Mouse (Mus musculus) embryonic facial prominence, embryonic 14.5 days (tissue): Measurements from ENCODE around the gene Slfn9. TPM values are rescaled to one million over a fixed set of nuclear protein-coding genes. Genes with fewer than 3 reads are reported as not detected.
"Not testable (repeated sequence)": the region's sequence is repeated elsewhere in the genome, so short reads cannot be mapped to it uniquely, and the experiment has no call there.

Experiments
- ATAC-seq: fragments of 200-750 bp; cut with Nextera tagmentation; 2 replicates; pipeline ENCODE4 v1.8.0; 2017; ENCODE audit warnings: low read depth, moderate number of reproducible peaks, moderate TSS enrichment
- DNase-seq: peaks from one replicate; pipeline ENCODE4 v3.0.0-alpha.2; 2015; ENCODE audit warnings: low spot score
- H3K27ac ChIP-seq: fragments of 300-500 bp; sonication (generic); replicated peaks from 2 replicates; pipeline ENCODE4 v1.5.1; 2014; ENCODE audit warnings: low read depth, mild to moderate bottlenecking, low read length, moderate library complexity
- H3K27me3 ChIP-seq: fragments of 300-500 bp; sonication (generic); replicated peaks from 2 replicates; pipeline ENCODE4 v1.6.1; 2014; ENCODE audit warnings: low read length; ENCODE audit not compliant: control insufficient read depth, insufficient read depth
- H3K36me3 ChIP-seq: fragments of 300-500 bp; sonication (generic); 2 replicates; pipeline ENCODE4 v1.6.1; 2014; ENCODE audit warnings: low read length, mixed read lengths; ENCODE audit not compliant: control insufficient read depth, insufficient read depth
- H3K4me1 ChIP-seq: fragments of 300-500 bp; sonication (generic); 2 replicates; pipeline ENCODE4 v1.6.1; 2014; ENCODE audit warnings: antibody characterized with exemption, low read length; ENCODE audit not compliant: control insufficient read depth, insufficient read depth
- H3K4me2 ChIP-seq: fragments of 300-500 bp; sonication (generic); 2 replicates; pipeline ENCODE4 v1.6.1; 2014; ENCODE audit warnings: low read depth, mild to moderate bottlenecking, low read length, moderate library complexity, mixed read lengths
- H3K4me3 ChIP-seq: fragments of 300-500 bp; sonication (generic); 2 replicates; pipeline ENCODE4 v1.5.1; 2014; ENCODE audit warnings: low read depth, mild to moderate bottlenecking, low read length
- H3K9ac ChIP-seq: fragments of 300-500 bp; sonication (generic); 2 replicates; pipeline ENCODE4 v1.6.1; 2014; ENCODE audit warnings: low read depth, mild to moderate bottlenecking, low read length, moderate library complexity, mixed read lengths
- H3K9me3 ChIP-seq: fragments of 300-500 bp; sonication (generic); 2 replicates; pipeline ENCODE4 v1.6.1; 2016; ENCODE audit warnings: low read length; ENCODE audit not compliant: control insufficient read depth
- WGBS: fragments of 180-500 bp; shearing (Covaris S2); extraction: QIAGEN DNeasy Blood & Tissue Kit; methylation state at CpG from one replicate; pipeline ENCODE4 v1.1.7; 2014; 5-methylcytosine and 5-hydroxymethylcytosine counted together
- polyA plus RNA-seq: library from polyadenylated mRNA; unstranded; fragments of >200 nt; fragmentation: Nextera tagmentation; extraction: Ambion mirVana; gene quantifications from 2 replicates; pipeline ENCODE4 v1.2.1, GENCODE M21; 2014

Slfn9 gene
- 16.6 and 17.1 TPM in 2 replicates for polyA plus RNA-seq

DNA sequence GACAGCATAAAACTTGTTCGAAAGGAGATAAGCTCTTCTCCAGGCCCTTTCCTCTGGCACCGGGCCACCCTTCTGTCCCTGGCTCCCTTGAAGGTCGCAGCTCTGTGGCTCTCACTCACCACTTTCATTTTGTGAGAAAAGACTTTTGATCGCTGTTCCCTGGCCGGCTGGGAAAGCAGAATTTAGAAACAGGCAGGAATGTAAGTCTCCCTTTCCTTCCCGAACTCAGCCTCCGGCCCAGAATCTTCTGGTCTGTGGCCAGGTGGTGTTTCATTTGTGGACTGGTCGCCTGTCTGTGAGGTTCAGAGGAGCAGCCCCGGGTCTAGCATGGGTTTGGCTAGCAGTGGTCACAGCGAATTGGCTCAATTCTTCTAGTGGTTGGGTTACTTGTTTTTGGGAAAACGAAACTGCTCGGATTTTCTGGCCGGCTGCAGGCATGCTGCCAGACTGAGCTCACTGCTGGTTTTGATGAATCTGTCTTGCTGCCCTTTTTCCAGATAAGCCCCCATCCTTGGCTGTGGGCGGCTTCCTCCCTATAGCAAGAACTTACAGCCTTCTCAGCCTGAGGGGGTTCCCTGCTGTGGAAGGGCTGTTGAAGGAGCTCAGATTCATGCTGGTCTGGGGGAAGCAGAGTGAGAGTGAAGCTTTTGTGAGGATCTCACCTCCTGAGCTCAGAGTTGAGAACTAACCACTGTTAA, at the start of gene Slfn9:
Gene Slfn9 (minus strand): TSS at position 362 of the 698 bp plus-strand sequence.
- Histone ChIP-seq H3K4me1 (peaks cover 9% of the 10 kb centered on the region; the same call in 1 of the 2 replicates), H3K4me2 (peak within 1 kb of the TSS; percentile 76), H3K27me3 (no peaks in the 10 kb centered on the region), H3K27ac (peak within 1 kb of the TSS; percentile 58), H3K4me3 (peak within 1 kb of the TSS; percentile 50), H3K36me3 (peaks cover 10% of the 10 kb centered on the region), H3K9ac (peak within 1 kb of the TSS; percentile 70), H3K9me3 (no peaks in the 10 kb centered on the region)
- 4% methylated on average over 14 of the region's 14 CpGs for WGBS
- DNase-seq (peak; percentile 72), ATAC-seq (peak; percentile 30)

DNA sequence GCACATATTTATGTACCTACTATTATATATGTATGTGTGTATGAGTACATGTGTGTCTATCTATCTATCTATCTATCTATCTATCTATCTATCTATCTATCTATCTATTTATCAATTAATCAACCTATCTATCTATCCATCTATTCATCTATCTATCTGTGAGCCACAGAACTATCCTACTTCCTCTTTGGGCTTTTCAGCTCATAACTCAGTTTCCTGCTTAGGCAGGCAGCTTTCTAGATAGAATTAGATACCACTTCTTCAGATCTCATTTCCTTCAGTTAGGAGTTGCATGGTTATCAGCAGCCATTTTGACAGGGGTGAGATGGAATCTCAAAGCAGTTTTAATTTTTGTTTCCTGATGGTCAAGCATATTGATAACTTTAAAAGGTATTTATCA, 49.4 kb upstream of the Slfn9 start:
- Histone ChIP-seq H3K4me1 (no peaks in the 10 kb centered on the region), H3K9me3 (no peaks in the 10 kb centered on the region), H3K27me3 (no peaks in the 10 kb centered on the region), H3K9ac (no peak overlapping the region), H3K36me3 (no peaks in the 10 kb centered on the region), H3K4me2 (no peak overlapping the region), H3K27ac (no peak overlapping the region), H3K4me3 (no peak overlapping the region)
- no peak for ATAC-seq
- DNase-seq = no peak

DNA sequence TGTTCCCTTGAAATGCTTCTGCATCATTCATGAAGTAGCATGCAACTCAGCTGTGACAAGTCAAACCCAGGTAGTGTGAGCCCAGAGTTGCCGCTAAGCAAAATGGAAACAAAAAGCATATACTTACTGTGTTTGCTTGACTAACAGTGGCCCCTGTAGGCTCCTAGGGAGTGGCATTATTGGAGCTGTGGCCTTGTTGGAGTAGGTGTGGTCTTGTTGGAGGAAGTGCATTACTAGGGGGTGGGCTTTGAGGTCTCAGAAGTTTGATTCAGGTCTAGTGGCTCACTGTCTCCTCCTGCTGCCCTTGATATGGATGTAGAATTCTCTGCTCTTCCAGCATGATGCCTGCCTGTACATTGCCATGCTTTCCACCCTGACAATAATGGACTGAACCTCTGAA, 48.7 kb upstream of the Slfn9 start:
- H3K4me2 ChIP-seq = no peak overlapping the region
- no peak overlapping the region for H3K4me3 ChIP-seq
- ATAC-seq = no peak

DNA sequence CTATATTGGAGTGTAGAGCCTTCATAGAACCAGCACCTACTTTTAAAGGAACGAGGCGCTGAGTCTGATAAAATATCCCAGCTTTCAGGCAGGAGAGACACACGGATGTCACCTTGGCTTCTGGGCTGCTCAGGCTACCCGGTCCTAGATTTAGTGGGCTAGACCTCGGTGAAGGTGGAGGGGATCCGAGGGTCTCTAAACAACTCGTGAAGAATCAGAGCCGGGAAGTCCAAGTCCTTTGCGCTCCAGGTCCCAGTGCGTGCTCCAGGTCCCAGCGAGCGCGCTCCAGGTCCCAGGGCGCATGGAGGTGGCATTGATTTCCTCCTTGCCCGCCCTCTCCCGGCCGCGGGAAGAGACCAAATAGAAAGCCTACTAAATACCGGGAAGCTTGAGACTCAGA, 48.2 kb upstream of the Slfn9 start:
- no peak overlapping the region for H3K9ac ChIP-seq
- H3K27me3 ChIP-seq = no peaks in the 10 kb centered on the region
- no peak overlapping the region for H3K27ac ChIP-seq
- DNase-seq = no peak
- ATAC-seq = no peak
- H3K4me2 ChIP-seq = peak overlapping the region; percentile 25
- no peaks in the 10 kb centered on the region for H3K36me3 ChIP-seq
- 13% methylated on average over 19 of the region's 19 CpGs for WGBS
- H3K9me3 ChIP-seq = no peaks in the 10 kb centered on the region
- no peak overlapping the region for H3K4me3 ChIP-seq
- H3K4me1 ChIP-seq = no peaks in the 10 kb centered on the region

More for the DNA sequence above, 48.7 kb upstream of the Slfn9 start:
- Histone ChIP-seq H3K36me3 (no peaks in the 10 kb centered on the region), H3K27me3 (no peaks in the 10 kb centered on the region), H3K9ac (no peak overlapping the region), H3K4me1 (no peaks in the 10 kb centered on the region), H3K27ac (no peak overlapping the region), H3K9me3 (no peaks in the 10 kb centered on the region)
- WGBS = 31% methylated on average over 1 of the region's 1 CpGs
- peak; percentile 23 for DNase-seq

DNA sequence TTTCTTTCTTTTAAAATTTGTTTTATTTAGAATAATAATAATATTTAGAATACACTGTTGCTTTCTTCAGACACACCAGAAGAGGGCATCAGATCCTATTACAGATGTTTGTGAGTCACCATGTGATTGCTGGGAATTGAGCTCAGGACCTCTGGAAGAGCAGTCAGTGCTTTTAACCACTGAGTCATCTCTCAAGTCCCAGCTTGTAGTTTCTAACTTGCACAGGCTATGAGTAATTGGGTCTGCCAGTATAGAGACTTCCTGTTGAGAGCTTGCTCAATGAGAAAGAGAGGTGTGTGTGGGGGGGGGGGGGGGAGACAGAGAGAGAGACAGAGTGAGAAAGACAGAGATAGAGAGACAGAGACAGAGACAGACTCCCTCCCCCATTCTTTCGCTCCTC, 47.5 kb upstream of the Slfn9 start:
- DNase-seq (no peak), ATAC-seq (no peak)
- H3K4me1 ChIP-seq = no peaks in the 10 kb centered on the region
- WGBS = no CpG with 5 or more reads among the region's 1 CpGs
- H3K27ac ChIP-seq = no peak overlapping the region
- H3K9ac ChIP-seq = no peak overlapping the region
- H3K36me3 ChIP-seq = no peaks in the 10 kb centered on the region
- H3K4me3 ChIP-seq = no peak overlapping the region
- H3K27me3 ChIP-seq = no peaks in the 10 kb centered on the region
- no peaks in the 10 kb centered on the region for H3K9me3 ChIP-seq
- no peak overlapping the region for H3K4me2 ChIP-seq

DNA sequence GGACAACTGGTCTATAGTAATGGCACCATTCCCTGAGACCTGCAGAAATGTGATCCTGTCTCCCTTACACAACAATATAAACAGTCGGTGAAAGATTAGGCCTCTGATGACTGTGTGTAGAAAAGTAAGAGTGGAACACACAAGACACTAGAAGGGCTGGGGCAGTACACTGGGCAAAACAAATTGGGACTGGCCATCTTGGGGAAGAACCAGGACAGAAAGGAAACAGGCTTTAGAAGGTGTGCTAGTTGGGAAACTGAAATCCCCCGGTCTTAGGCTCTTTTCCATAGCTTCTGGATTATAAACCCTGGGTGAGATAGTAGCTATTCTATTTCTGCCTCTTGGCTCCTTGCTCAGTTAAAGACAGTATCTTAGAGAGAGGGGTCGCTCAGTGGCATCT, 47.1 kb upstream of the Slfn9 start:
- not testable (repeated sequence) for H3K27me3 ChIP-seq, H3K4me3 ChIP-seq, ATAC-seq, H3K9me3 ChIP-seq, H3K9ac ChIP-seq, H3K4me2 ChIP-seq, DNase-seq, H3K27ac ChIP-seq, H3K4me1 ChIP-seq, H3K36me3 ChIP-seq
- 85% methylated on average over 3 of the region's 3 CpGs for WGBS

DNA sequence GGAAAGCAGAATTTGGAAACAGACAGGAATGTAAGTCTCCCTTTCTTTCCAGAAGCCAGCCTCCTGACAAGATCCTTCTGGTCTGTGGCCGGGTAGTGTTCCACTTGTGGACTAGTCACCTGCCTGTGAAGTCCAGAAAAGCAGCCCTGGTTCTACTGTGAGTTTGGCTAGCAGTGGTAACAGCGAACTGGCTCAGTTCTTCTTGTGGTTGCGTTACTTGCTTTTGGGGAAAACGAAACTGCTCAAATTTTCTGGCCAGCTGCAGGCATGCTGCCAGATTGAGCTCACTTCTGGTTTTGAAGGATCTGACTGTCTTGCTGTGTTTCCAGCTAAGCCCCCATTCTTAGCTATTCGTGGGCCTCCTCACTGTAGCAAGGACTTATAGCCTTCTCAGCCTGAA, 29.0 kb upstream of the Slfn9 start, which contains the start of gene Slfn8:
Gene Slfn8 (minus strand): TSS at position 190 of the 400 bp plus-strand sequence.
- Histone ChIP-seq H3K4me1 (no peaks in the 10 kb centered on the region), H3K9me3 (no peaks in the 10 kb centered on the region), H3K36me3 (no peaks in the 10 kb centered on the region), H3K4me3 (no peak within 1 kb of the TSS), H3K4me2 (no peak within 1 kb of the TSS; the same call in 1 of the 2 replicates), H3K27ac (no peak within 1 kb of the TSS), H3K9ac (no peak within 1 kb of the TSS), H3K27me3 (no peaks in the 10 kb centered on the region)
- DNase-seq = peak; percentile 50
- ATAC-seq = no peak
- WGBS = 56% methylated on average over 5 of the region's 5 CpGs

DNA sequence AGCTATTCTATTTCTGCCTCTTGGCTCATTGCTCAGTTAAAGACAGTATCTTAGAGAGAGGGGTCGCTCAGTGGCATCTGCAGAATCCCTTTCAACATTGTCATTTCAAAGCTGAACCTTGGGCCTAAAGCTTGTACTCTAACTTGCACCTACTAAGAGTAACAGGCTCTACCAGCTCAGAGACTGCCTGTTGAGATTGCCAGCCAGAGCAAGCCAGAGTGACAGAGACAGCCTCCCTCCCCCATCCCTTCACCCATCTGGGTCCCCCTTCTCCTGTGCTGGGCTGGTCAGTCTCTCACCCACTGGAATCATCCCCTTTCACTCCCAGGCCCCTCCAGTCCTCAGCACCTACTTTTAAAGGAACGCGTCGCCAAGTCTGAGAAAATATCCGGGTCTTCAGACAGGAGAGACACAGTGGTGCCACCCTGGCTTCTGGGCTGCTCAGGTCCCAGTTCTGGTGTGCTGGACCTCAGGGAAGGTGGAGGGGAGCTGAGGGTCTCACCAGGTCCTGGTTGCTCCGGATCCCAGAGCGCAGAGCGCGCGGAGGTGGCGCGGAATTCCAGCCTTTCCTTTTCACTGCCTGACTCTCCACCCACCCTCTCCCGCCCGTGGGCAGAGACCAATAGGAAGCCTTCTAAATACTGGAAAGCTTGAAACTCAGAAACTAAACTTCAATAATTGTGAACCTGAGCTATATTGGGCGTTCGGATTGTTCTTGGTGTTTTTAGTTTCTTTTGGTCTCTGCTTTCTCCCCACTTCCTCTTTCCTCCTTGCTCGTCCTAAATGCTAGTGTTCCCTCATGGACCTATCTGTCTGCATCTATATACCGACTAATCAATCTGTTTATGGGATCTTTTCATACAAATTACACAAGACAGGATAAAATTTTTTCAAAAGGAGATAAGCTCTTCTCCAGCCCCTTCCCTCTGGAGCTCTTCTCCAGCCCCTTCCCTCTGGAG, 28.2 kb upstream of the Slfn9 start:
- ATAC-seq, DNase-seq, H3K36me3 ChIP-seq, H3K4me2 ChIP-seq, H3K27me3 ChIP-seq, H3K27ac ChIP-seq, H3K4me3 ChIP-seq, H3K4me1 ChIP-seq, H3K9me3 ChIP-seq, H3K9ac ChIP-seq: not testable (repeated sequence)
- WGBS = 81% methylated on average over 16 of the region's 18 CpGs
